In the genomic region with DNA sequence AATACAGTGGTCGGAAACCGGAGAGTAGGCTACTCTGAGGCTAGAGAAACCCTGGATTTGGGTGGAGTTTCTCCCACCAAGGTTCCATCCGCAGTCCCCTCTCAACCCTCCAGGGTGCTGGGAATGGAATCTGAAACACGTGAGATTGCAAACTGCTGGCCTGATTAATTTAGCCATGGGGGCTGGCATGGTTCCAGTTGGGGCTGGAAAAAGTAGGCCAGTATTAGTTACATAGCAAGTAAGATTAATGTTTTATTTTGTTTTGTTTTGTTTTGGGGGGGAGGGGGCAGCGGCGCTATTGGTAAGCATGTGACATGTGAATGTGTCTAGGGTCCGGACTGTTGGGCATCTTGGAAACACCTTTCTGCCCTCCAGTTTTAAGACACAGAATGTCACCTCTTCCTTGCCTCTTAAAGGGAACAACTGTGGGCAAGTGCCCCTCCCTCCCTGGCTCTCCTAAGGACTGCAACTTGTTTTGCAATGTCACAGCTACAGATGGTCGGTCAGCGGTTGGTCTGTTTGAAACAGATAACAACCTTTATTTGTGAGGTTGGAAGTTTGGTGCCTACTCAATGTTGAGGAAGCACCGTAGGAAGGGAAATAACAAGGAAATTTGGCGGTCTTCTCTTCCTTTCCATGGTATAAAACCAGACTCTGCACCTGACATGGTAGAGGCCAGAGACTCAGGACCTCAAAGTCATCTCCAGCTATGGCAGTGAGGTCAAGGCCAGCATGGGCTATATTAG, we compare ENCODE assay signal across 9 mouse cellular contexts. TPM values are rescaled to one million over a fixed set of nuclear protein-coding genes. Genes with fewer than 3 reads are reported as not detected.
DNase-seq lines count a peak whose midpoint lies in the region; ATAC-seq and TF ChIP-seq lines count a peak whose summit lies in the region.
"Had no signal": no experiment of that assay in that cellular context is flagged by ENCODE, and none has a peak within 500 bp of the region (broad histone marks: within the 10 kb centered on the region; RNA-seq: fewer than 3 reads in every experiment).

No protein-coding gene starts in this region.

- no peaks in the 10 kb centered on the region for H3K27me3 ChIP-seq in forebrain, embryonic 10.5 days (ENCODE audit: poor library complexity, severe bottlenecking)
- H3K27me3 ChIP-seq in forebrain, postnatal 0 days (ENCODE audit: insufficient read depth, low read length): no peaks in the 10 kb centered on the region
- no peaks in the 10 kb centered on the region for H3K27me3 ChIP-seq in heart, embryonic 15.5 days
- H3K27me3 ChIP-seq in liver, embryonic 13.5 days: no peaks in the 10 kb centered on the region
- H3K27me3 ChIP-seq: embryonic facial prominence, embryonic 12.5 days had no signal

- no peak overlapping the region for H3K9ac ChIP-seq in forebrain, postnatal 0 days
- H3K9ac ChIP-seq in heart, embryonic 15.5 days: no peak overlapping the region
- H3K9ac ChIP-seq in liver, embryonic 13.5 days: peak overlapping the region; percentile 72
- H3K9ac ChIP-seq: embryonic facial prominence, embryonic 12.5 days had no signal

- no peak overlapping the region for H3K4me3 ChIP-seq in forebrain, embryonic 10.5 days
- H3K4me3 ChIP-seq in forebrain, postnatal 0 days (ENCODE audit: low read depth, low read length): no peak overlapping the region
- no peak overlapping the region for H3K4me3 ChIP-seq in heart, embryonic 15.5 days
- peak overlapping the region; percentile 41 for H3K4me3 ChIP-seq in liver, embryonic 13.5 days (replicated peaks)
- H3K4me3 ChIP-seq: embryonic facial prominence, embryonic 12.5 days had no signal

- no peak for ATAC-seq in forebrain, postnatal 0 days
- no peak for ATAC-seq in heart, embryonic 15.5 days (replicated peaks; ENCODE audit: insufficient number of reproducible peaks, insufficient read depth, low FRiP score, low read depth)
- ATAC-seq in liver, embryonic 13.5 days (ENCODE audit: low read depth): peak; percentile 83

- H3K36me3 ChIP-seq in forebrain, embryonic 10.5 days (replicated peaks): no peaks in the 10 kb centered on the region
- H3K36me3 ChIP-seq in forebrain, postnatal 0 days (ENCODE audit: insufficient read depth): no peaks in the 10 kb centered on the region
- no peaks in the 10 kb centered on the region for H3K36me3 ChIP-seq in heart, embryonic 15.5 days
- no peaks in the 10 kb centered on the region for H3K36me3 ChIP-seq in liver, embryonic 13.5 days
- H3K36me3 ChIP-seq: embryonic facial prominence, embryonic 12.5 days had no signal

- no peak overlapping the region for H3K4me2 ChIP-seq in forebrain, postnatal 0 days (ENCODE audit: low read depth)
- peak overlapping the region; percentile 9 for H3K4me2 ChIP-seq in heart, embryonic 15.5 days
- peak overlapping the region; percentile 66 for H3K4me2 ChIP-seq in liver, embryonic 13.5 days
- H3K4me2 ChIP-seq: embryonic facial prominence, embryonic 12.5 days had no signal

- peaks cover 5% of the 10 kb centered on the region for H3K4me1 ChIP-seq in forebrain, embryonic 10.5 days
- peaks cover 2% of the 10 kb centered on the region; the same call in 1 of the 2 replicates for H3K4me1 ChIP-seq in forebrain, postnatal 0 days (ENCODE audit: insufficient read depth)
- peaks cover 24% of the 10 kb centered on the region for H3K4me1 ChIP-seq in heart, embryonic 15.5 days (replicated peaks)
- H3K4me1 ChIP-seq in liver, embryonic 13.5 days (replicated peaks): peaks cover 83% of the 10 kb centered on the region

- no peaks in the 10 kb centered on the region for H3K9me3 ChIP-seq in forebrain, embryonic 10.5 days
- no peaks in the 10 kb centered on the region for H3K9me3 ChIP-seq in forebrain, postnatal 0 days (ENCODE audit: low read length)
- H3K9me3 ChIP-seq in heart, embryonic 15.5 days (replicated peaks): no peaks in the 10 kb centered on the region
- no peaks in the 10 kb centered on the region for H3K9me3 ChIP-seq in liver, embryonic 13.5 days (replicated peaks)
- H3K9me3 ChIP-seq: embryonic facial prominence, embryonic 12.5 days had no signal

- WGBS in forebrain, embryonic 10.5 days: 88% methylated on average over 11 of the region's 11 CpGs
- 76% methylated on average over 11 of the region's 11 CpGs for WGBS in forebrain, postnatal 0 days
- 46% methylated on average over 11 of the region's 11 CpGs for WGBS in heart, embryonic 15.5 days
- WGBS in liver, embryonic 13.5 days (ENCODE audit: insufficient replicate concordance): 32% methylated on average over 11 of the region's 11 CpGs

- TF ChIP-seq CTCF in forebrain, postnatal 0 days (IDR thresholded peaks at IDR 0.05; ENCODE audit: low read depth): no peak

- no peak for DNase-seq in forebrain, embryonic 10.5 days (ENCODE audit: extremely low spot score, low spot score)
- no peak for DNase-seq in forebrain, postnatal 0 days
- peak; percentile 28 for DNase-seq in R1 (ENCODE audit: low read depth, low spot score)
- DNase-seq in liver, embryonic 13.5 days: peak; percentile 86
- DNase-seq in left cerebral cortex, adult 9 months (ENCODE audit: low spot score in 2 of 2): no peak
- no peak for DNase-seq in ovary, postnatal 10 days (ENCODE audit: low spot score)
- DNase-seq in layer of hippocampus, postnatal 25 days (ENCODE audit: extremely low spot score in 1 of 2, low spot score in 1 of 2): no peak

- H3K27ac ChIP-seq in forebrain, embryonic 10.5 days: 0 out of 2 replicates have a peak overlapping the region, but pooled peaks have one; percentile 10
- H3K27ac ChIP-seq in forebrain, postnatal 0 days (ENCODE audit: low read depth, low read length): no peak overlapping the region
- H3K27ac ChIP-seq in heart, embryonic 15.5 days: peak overlapping the region; percentile 67
- peak overlapping the region; percentile 98 for H3K27ac ChIP-seq in liver, embryonic 13.5 days
- H3K27ac ChIP-seq: embryonic facial prominence, embryonic 12.5 days had no signal

RNA-seq across cellular contexts. Expression of a gene that starts 5.2 kb away (rescaled TPM):
- 34.2 and 34.9 TPM in 2 replicates for polyA plus RNA-seq in forebrain, embryonic 10.5 days (2016; fragmentation: Nextera tagmentation; extraction: Ambion mirVana)
- 10.1 and 11.5 TPM in 2 replicates for total RNA-seq in forebrain, postnatal 0 days (2014; rRNA removed)
- polyA plus RNA-seq in forebrain, postnatal 0 days (2015; fragmentation: Nextera tagmentation; extraction: Ambion mirVana): 7.3 and 8.3 TPM in 2 replicates
- polyA plus RNA-seq in heart, embryonic 15.5 days (2015; fragmentation: Nextera tagmentation; extraction: Ambion mirVana): 9.6 and 10.1 TPM in 2 replicates
- polyA plus RNA-seq in liver, embryonic 13.5 days (2015; fragmentation: Nextera tagmentation; extraction: Ambion mirVana): 21.6 and 25.9 TPM in 2 replicates
- total RNA-seq in layer of hippocampus, postnatal 25 days (2021): 1 to 10 TPM; 1.9 to 2.3 TPM

Comparison
In these comparisons a context has a peak if more than half of its experiments do, and no peak if none do; other contexts are left out.
1. DNase-seq: peak in R1 (single experiment) and liver, embryonic 13.5 days (single experiment); none in forebrain, embryonic 10.5 days (single experiment), forebrain, postnatal 0 days (single experiment), left cerebral cortex, adult 9 months (0 of 2), ovary, postnatal 10 days (single experiment) and layer of hippocampus, postnatal 25 days (0 of 2).